Mouse (Mus musculus) induced T-regulatory cell, adult 2 months (primary cell): ENCODE results near the gene Hrh3.

Experiments used
- DNase-seq: peaks from one replicate; pipeline ENCODE4 v3.0.0-alpha.2; 2012; ENCODE audit warnings: low read depth

Gene Hrh3

GRCm38 (mm10) chr2:180053001-180053400, 51.3 kb downstream of the Hrh3 start:
- DNase-seq: no peak

GRCm38 (mm10) chr2:180051986-180052733, 52.1 kb downstream of the Hrh3 start:
- peak; percentile 63 for DNase-seq

GRCm38 (mm10) chr2:180050986-180051385, 53.3 kb downstream of the Hrh3 start:
- DNase-seq: peak; percentile 91
